Mouse (Mus musculus) stomach, embryonic 14.5 days (tissue): Measurements from ENCODE around the gene Ghitm. TPM values are rescaled to one million over a fixed set of nuclear protein-coding genes. Genes with fewer than 3 reads are reported as not detected.

Source experiments
- ATAC-seq: fragments of 200-750 bp; cut with Nextera tagmentation; 2 replicates; pipeline ENCODE4 v1.8.0; 2017; ENCODE audit warnings: low read depth, moderate TSS enrichment; ENCODE audit not compliant: insufficient number of reproducible peaks, insufficient read depth, low FRiP score
- H3K27ac ChIP-seq: fragments of 300-500 bp; sonication (generic); 2 replicates; pipeline ENCODE4 v1.5.1; 2014; ENCODE audit warnings: mild to moderate bottlenecking, low read length, moderate library complexity, mixed read lengths
- H3K27me3 ChIP-seq: fragments of 300-500 bp; sonication (generic); 2 replicates; pipeline ENCODE4 v1.6.1; 2014; ENCODE audit warnings: low read length, control low read depth, mixed read lengths; ENCODE audit not compliant: control insufficient read depth, insufficient read depth
- H3K36me3 ChIP-seq: fragments of 300-500 bp; sonication (generic); 2 replicates; pipeline ENCODE4 v1.6.1; 2014; ENCODE audit warnings: mild to moderate bottlenecking, control low read depth, low read length, moderate library complexity, mixed read lengths; ENCODE audit not compliant: control insufficient read depth, insufficient read depth
- H3K4me1 ChIP-seq: fragments of 300-500 bp; sonication (generic); 2 replicates; pipeline ENCODE4 v1.6.1; 2014; ENCODE audit warnings: low read length, control low read depth, mixed read lengths; ENCODE audit not compliant: control insufficient read depth, insufficient read depth
- H3K4me2 ChIP-seq: fragments of 300-500 bp; sonication (generic); replicated peaks from 2 replicates; pipeline ENCODE4 v1.6.1; 2014; ENCODE audit warnings: low read depth, low read length, control low read depth
- H3K4me3 ChIP-seq: fragments of 300-500 bp; sonication (generic); 2 replicates; pipeline ENCODE4 v1.5.1; 2014; ENCODE audit warnings: low read depth, low read length, control low read depth
- H3K9ac ChIP-seq: fragments of 300-500 bp; sonication (generic); replicated peaks from 2 replicates; pipeline ENCODE4 v1.6.1; 2014; ENCODE audit warnings: low read depth, mild to moderate bottlenecking, control low read depth, low read length, moderate library complexity, mixed read lengths
- H3K9me3 ChIP-seq: fragments of 300-500 bp; sonication (generic); 2 replicates; pipeline ENCODE4 v1.6.1; 2016; ENCODE audit warnings: low read depth, low read length, control low read depth; ENCODE audit not compliant: control insufficient read depth
- WGBS: fragments of 180-500 bp; shearing (Covaris S2); extraction: QIAGEN DNeasy Blood & Tissue Kit; methylation state at CpG from one replicate; pipeline ENCODE4 v1.1.7; 2014; 5-methylcytosine and 5-hydroxymethylcytosine counted together
- polyA plus RNA-seq: library from polyadenylated mRNA; unstranded; fragments of >200 nt; fragmentation: Nextera tagmentation; extraction: Ambion mirVana; gene quantifications from 2 replicates; pipeline ENCODE4 v1.2.1, GENCODE M21; 2014

Gene Ghitm
- 194 and 204 TPM in 2 replicates for polyA plus RNA-seq

GRCm38 (mm10) chr14:37135127-37135593, at the start of gene Ghitm:
Ghitm (minus strand) TSS chr14:37135272.
- Histone ChIP-seq H3K4me3 (peak within 1 kb of the TSS; percentile 94), H3K9me3 (no peaks in the 10 kb centered on the region), H3K4me2 (peak within 1 kb of the TSS; percentile 62), H3K27ac (peak within 1 kb of the TSS; percentile 77), H3K9ac (peak within 1 kb of the TSS; percentile 78), H3K27me3 (no peaks in the 10 kb centered on the region), H3K36me3 (peaks cover 27% of the 10 kb centered on the region), H3K4me1 (no peaks in the 10 kb centered on the region)
- ATAC-seq = peak; percentile 99
- 1% methylated on average over 38 of the region's 38 CpGs for WGBS

- no peak for ATAC-seq
- H3K4me1 ChIP-seq = no peaks in the 10 kb centered on the region
- H3K36me3 ChIP-seq = no peaks in the 10 kb centered on the region
- no peak overlapping the region for H3K9ac ChIP-seq
- H3K27ac ChIP-seq = no peak overlapping the region
- WGBS = 79% methylated on average over 2 of the region's 2 CpGs
- H3K4me3 ChIP-seq = no peak overlapping the region
- no peaks in the 10 kb centered on the region for H3K9me3 ChIP-seq
- no peaks in the 10 kb centered on the region for H3K27me3 ChIP-seq
- H3K4me2 ChIP-seq = no peak overlapping the region
Measured at GRCm38 (mm10) chr14:37184871-37185270, 49.8 kb upstream of the Ghitm start.

GRCm38 (mm10) chr14:37174484-37174883, 39.4 kb upstream of the Ghitm start:
- no peaks in the 10 kb centered on the region for H3K4me1 ChIP-seq
- no peak overlapping the region for H3K9ac ChIP-seq
- no peak overlapping the region for H3K4me2 ChIP-seq
- no peaks in the 10 kb centered on the region for H3K9me3 ChIP-seq
- 69% methylated on average over 3 of the region's 3 CpGs for WGBS
- no peak overlapping the region for H3K27ac ChIP-seq
- H3K36me3 ChIP-seq = no peaks in the 10 kb centered on the region
- H3K27me3 ChIP-seq = no peaks in the 10 kb centered on the region
- H3K4me3 ChIP-seq = no peak overlapping the region
- ATAC-seq = no peak

- no peak overlapping the region for H3K4me3 ChIP-seq
- H3K27ac ChIP-seq = no peak overlapping the region
- no peak for ATAC-seq
- no peaks in the 10 kb centered on the region for H3K27me3 ChIP-seq
- H3K9ac ChIP-seq = no peak overlapping the region
- H3K36me3 ChIP-seq = no peaks in the 10 kb centered on the region
- no peaks in the 10 kb centered on the region for H3K9me3 ChIP-seq
- H3K4me2 ChIP-seq = no peak overlapping the region
- no peaks in the 10 kb centered on the region for H3K4me1 ChIP-seq
- WGBS = 72% methylated on average over 1 of the region's 1 CpGs
Measured at GRCm38 (mm10) chr14:37165266-37165926, 30.3 kb upstream of the Ghitm start.

GRCm38 (mm10) chr14:37164392-37165032, 29.4 kb upstream of the Ghitm start:
- 63% methylated on average over 4 of the region's 4 CpGs for WGBS
- H3K4me2 ChIP-seq = no peak overlapping the region
- ATAC-seq = no peak
- no peak overlapping the region for H3K9ac ChIP-seq
- no peak overlapping the region for H3K4me3 ChIP-seq
- no peak overlapping the region for H3K27ac ChIP-seq
- H3K9me3 ChIP-seq = no peaks in the 10 kb centered on the region
- H3K36me3 ChIP-seq = no peaks in the 10 kb centered on the region
- no peaks in the 10 kb centered on the region for H3K4me1 ChIP-seq
- H3K27me3 ChIP-seq = no peaks in the 10 kb centered on the region

GRCm38 (mm10) chr14:37163277-37163956, 28.3 kb upstream of the Ghitm start:
- H3K4me3 ChIP-seq = no peak overlapping the region
- H3K9ac ChIP-seq = no peak overlapping the region
- ATAC-seq = no peak
- H3K4me1 ChIP-seq = no peaks in the 10 kb centered on the region
- no peaks in the 10 kb centered on the region for H3K9me3 ChIP-seq
- no peak overlapping the region for H3K27ac ChIP-seq
- H3K36me3 ChIP-seq = no peaks in the 10 kb centered on the region
- WGBS = 70% methylated on average over 4 of the region's 4 CpGs
- H3K27me3 ChIP-seq = no peaks in the 10 kb centered on the region
- no peak overlapping the region for H3K4me2 ChIP-seq

GRCm38 (mm10) chr14:37154391-37154790, 19.3 kb upstream of the Ghitm start:
- H3K9me3 ChIP-seq = no peaks in the 10 kb centered on the region
- H3K4me2 ChIP-seq = no peak overlapping the region
- no peaks in the 10 kb centered on the region for H3K36me3 ChIP-seq
- 100% methylated on average over 1 of the region's 1 CpGs for WGBS
- H3K4me3 ChIP-seq = no peak overlapping the region
- H3K9ac ChIP-seq = no peak overlapping the region
- no peak for ATAC-seq
- H3K27me3 ChIP-seq = no peaks in the 10 kb centered on the region
- no peak overlapping the region for H3K27ac ChIP-seq
- H3K4me1 ChIP-seq = no peaks in the 10 kb centered on the region

GRCm38 (mm10) chr14:37139051-37139710, 4.1 kb upstream of the Ghitm start:
- Histone ChIP-seq H3K27me3 (no peaks in the 10 kb centered on the region), H3K27ac (no peak overlapping the region), H3K4me3 (no peak overlapping the region), H3K36me3 (no peaks in the 10 kb centered on the region), H3K4me2 (no peak overlapping the region), H3K9ac (no peak overlapping the region), H3K4me1 (no peaks in the 10 kb centered on the region), H3K9me3 (no peaks in the 10 kb centered on the region)
- 78% methylated on average over 8 of the region's 8 CpGs for WGBS
- no peak for ATAC-seq
